Mouse (Mus musculus): ENCODE measurements around the gene Batf.

Gene Batf

GRCm38 (mm10) chr12:85714126-85714525 lies 27.7 kb downstream of the Batf start:
- H3K4me1 ChIP-seq (replicated peaks; ENCODE audit: low read depth, low read length), result no peaks in the 10 kb centered on the region
- no peak for TF ChIP-seq POU5F1 (IDR thresholded peaks at IDR 0.05; ENCODE audit: borderline replicate concordance, low read length)
- TF ChIP-seq CTCF (conservative IDR thresholded peaks at IDR 0.05; ENCODE audit: low read length), result no peak
- TF ChIP-seq NANOG (IDR thresholded peaks at IDR 0.05; ENCODE audit: borderline replicate concordance, low read length), result no peak
- H3K27me3 ChIP-seq (ENCODE audit: insufficient read depth, low read length), result peaks cover 16% of the 10 kb centered on the region; the same call in 1 of the 2 replicates
- H3K9me3 ChIP-seq (ENCODE audit: low read length), result no peaks in the 10 kb centered on the region
- no peaks in the 10 kb centered on the region for H3K36me3 ChIP-seq (ENCODE audit: insufficient read depth, low read length)
- H3K4me3 ChIP-seq (replicated peaks; ENCODE audit: low read length), result no peak overlapping the region

DNA sequence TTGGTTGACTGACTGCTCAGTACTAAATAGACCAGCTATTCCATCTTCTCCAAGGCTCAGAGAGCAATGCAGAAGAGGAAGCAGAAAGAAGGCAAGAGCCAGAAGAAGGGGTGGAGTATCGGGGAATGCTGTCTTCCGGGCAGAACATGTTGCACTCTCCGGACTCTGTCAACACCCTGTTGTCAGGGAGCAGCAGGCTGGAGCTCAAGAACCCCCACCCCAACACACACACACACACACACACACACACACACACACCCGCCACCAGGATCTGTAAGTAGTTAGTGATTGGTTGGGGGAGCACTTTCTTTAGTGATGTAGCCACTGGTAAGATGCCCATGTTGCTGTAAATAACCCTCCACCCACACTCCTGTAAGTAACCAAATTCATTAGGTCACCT lies 38.8 kb downstream of the Batf start:
- H3K4me3 ChIP-seq (replicated peaks; ENCODE audit: low read length), result no peak overlapping the region
- peaks cover 16% of the 10 kb centered on the region for H3K27me3 ChIP-seq (ENCODE audit: insufficient read depth, low read length)
- 0 out of 2 replicates have a peak, but pooled peaks cover 5% of the 10 kb centered on the region for H3K4me1 ChIP-seq (replicated peaks; ENCODE audit: low read depth, low read length)
- TF ChIP-seq CTCF (conservative IDR thresholded peaks at IDR 0.05; ENCODE audit: low read length), result no peak
- no peak for TF ChIP-seq NANOG (IDR thresholded peaks at IDR 0.05; ENCODE audit: borderline replicate concordance, low read length)
- TF ChIP-seq POU5F1 (IDR thresholded peaks at IDR 0.05; ENCODE audit: borderline replicate concordance, low read length), result no peak
- no peaks in the 10 kb centered on the region for H3K36me3 ChIP-seq (ENCODE audit: insufficient read depth, low read length)
- peaks cover 4% of the 10 kb centered on the region; the same call in 1 of the 2 replicates for H3K9me3 ChIP-seq (ENCODE audit: low read length)

- no peak for TF ChIP-seq CTCF (conservative IDR thresholded peaks at IDR 0.05; ENCODE audit: low read length)
- no peak for TF ChIP-seq POU5F1 (IDR thresholded peaks at IDR 0.05; ENCODE audit: borderline replicate concordance, low read length)
- TF ChIP-seq NANOG (IDR thresholded peaks at IDR 0.05; ENCODE audit: borderline replicate concordance, low read length), result no peak
- H3K27me3 ChIP-seq (ENCODE audit: insufficient read depth, low read length), result peaks cover 14% of the 10 kb centered on the region
Observed at GRCm38 (mm10) chr12:85726729-85727397, 40.4 kb downstream of the Batf start.

GRCm38 (mm10) chr12:85728181-85728580 lies 41.7 kb downstream of the Batf start:
- TF ChIP-seq CTCF (conservative IDR thresholded peaks at IDR 0.05; ENCODE audit: low read length) (no peak), NANOG (IDR thresholded peaks at IDR 0.05; ENCODE audit: borderline replicate concordance, low read length) (no peak), POU5F1 (IDR thresholded peaks at IDR 0.05; ENCODE audit: borderline replicate concordance, low read length) (no peak)
- Histone ChIP-seq H3K36me3 (ENCODE audit: insufficient read depth, low read length) (no peaks in the 10 kb centered on the region), H3K4me1 (replicated peaks; ENCODE audit: low read depth, low read length) (0 out of 2 replicates have a peak, but pooled peaks cover 5% of the 10 kb centered on the region), H3K9me3 (ENCODE audit: low read length) (peaks cover 4% of the 10 kb centered on the region; the same call in 1 of the 2 replicates), H3K27me3 (ENCODE audit: insufficient read depth, low read length) (peaks cover 19% of the 10 kb centered on the region), H3K4me3 (replicated peaks; ENCODE audit: low read length) (no peak overlapping the region)

More at GRCm38 (mm10) chr12:85726729-85727397, 40.4 kb downstream of the Batf start:
- Histone ChIP-seq H3K4me1 (replicated peaks; ENCODE audit: low read depth, low read length) (0 out of 2 replicates have a peak, but pooled peaks cover 5% of the 10 kb centered on the region), H3K4me3 (replicated peaks; ENCODE audit: low read length) (no peak overlapping the region), H3K9me3 (ENCODE audit: low read length) (peaks cover 4% of the 10 kb centered on the region; the same call in 1 of the 2 replicates), H3K36me3 (ENCODE audit: insufficient read depth, low read length) (no peaks in the 10 kb centered on the region)

GRCm38 (mm10) chr12:85729022-85729944 lies 42.8 kb downstream of the Batf start:
- Histone ChIP-seq H3K4me3 (replicated peaks; ENCODE audit: low read length) (no peak overlapping the region), H3K9me3 (ENCODE audit: low read length) (peaks cover 4% of the 10 kb centered on the region; the same call in 1 of the 2 replicates), H3K27me3 (ENCODE audit: insufficient read depth, low read length) (peaks cover 16% of the 10 kb centered on the region), H3K4me1 (replicated peaks; ENCODE audit: low read depth, low read length) (0 out of 2 replicates have a peak, but pooled peaks cover 5% of the 10 kb centered on the region), H3K36me3 (ENCODE audit: insufficient read depth, low read length) (no peaks in the 10 kb centered on the region)
- TF ChIP-seq CTCF (conservative IDR thresholded peaks at IDR 0.05; ENCODE audit: low read length), result peak; percentile 99
- TF ChIP-seq NANOG (IDR thresholded peaks at IDR 0.05; ENCODE audit: borderline replicate concordance, low read length), result no peak

DNA sequence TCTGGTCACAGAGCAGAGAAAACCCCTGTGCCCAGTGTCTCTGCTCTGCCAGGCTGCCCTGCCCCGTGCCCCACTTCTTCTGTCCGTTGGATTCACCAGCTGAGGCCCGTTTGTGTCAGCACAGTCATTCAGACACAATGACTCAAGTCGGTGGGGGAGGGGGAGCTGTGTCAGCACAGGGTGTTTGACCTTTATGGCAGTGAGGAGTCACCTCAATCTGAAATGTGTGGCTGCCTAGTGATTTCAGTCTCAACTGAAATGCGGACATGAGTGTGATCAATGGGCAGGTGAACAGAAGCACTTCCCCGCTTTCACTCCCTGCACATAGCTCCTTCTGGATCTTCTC lies 43.4 kb downstream of the Batf start:
- no peak overlapping the region for H3K4me3 ChIP-seq (replicated peaks; ENCODE audit: low read length)
- H3K27me3 ChIP-seq (ENCODE audit: insufficient read depth, low read length), result peaks cover 20% of the 10 kb centered on the region
- 0 out of 2 replicates have a peak, but pooled peaks cover 5% of the 10 kb centered on the region for H3K4me1 ChIP-seq (replicated peaks; ENCODE audit: low read depth, low read length)
- no peak for TF ChIP-seq POU5F1 (IDR thresholded peaks at IDR 0.05; ENCODE audit: borderline replicate concordance, low read length)
- TF ChIP-seq CTCF (conservative IDR thresholded peaks at IDR 0.05; ENCODE audit: low read length), result no peak
- no peak for TF ChIP-seq NANOG (IDR thresholded peaks at IDR 0.05; ENCODE audit: borderline replicate concordance, low read length)
- H3K9me3 ChIP-seq (ENCODE audit: low read length), result peaks cover 4% of the 10 kb centered on the region; the same call in 1 of the 2 replicates
- no peaks in the 10 kb centered on the region for H3K36me3 ChIP-seq (ENCODE audit: insufficient read depth, low read length)

DNA sequence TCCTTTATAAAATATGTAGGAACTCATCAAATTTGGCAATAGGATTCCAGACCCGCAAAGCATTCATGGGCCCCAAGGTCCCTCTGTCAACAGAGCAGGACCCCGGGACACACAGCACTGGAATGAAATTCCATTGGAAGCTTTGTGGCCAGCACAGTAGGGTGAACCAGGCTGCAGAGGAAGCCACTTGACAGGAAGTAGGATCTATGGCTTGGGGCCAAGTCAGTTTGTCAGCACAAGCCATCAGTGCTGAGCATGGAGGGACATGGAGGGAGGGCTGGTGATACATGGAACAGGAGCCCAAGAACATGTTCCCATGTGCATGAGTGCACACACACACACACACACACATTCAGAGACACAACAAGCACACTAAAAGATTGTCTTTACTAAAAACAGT lies 49.7 kb downstream of the Batf start:
- TF ChIP-seq POU5F1 (IDR thresholded peaks at IDR 0.05; ENCODE audit: borderline replicate concordance, low read length) (no peak), CTCF (conservative IDR thresholded peaks at IDR 0.05; ENCODE audit: low read length) (no peak), NANOG (IDR thresholded peaks at IDR 0.05; ENCODE audit: borderline replicate concordance, low read length) (no peak)
- Histone ChIP-seq H3K4me3 (replicated peaks; ENCODE audit: low read length) (no peak overlapping the region), H3K9me3 (ENCODE audit: low read length) (no peaks in the 10 kb centered on the region), H3K36me3 (ENCODE audit: insufficient read depth, low read length) (no peaks in the 10 kb centered on the region), H3K27me3 (ENCODE audit: insufficient read depth, low read length) (peaks cover 29% of the 10 kb centered on the region), H3K4me1 (replicated peaks; ENCODE audit: low read depth, low read length) (no peaks in the 10 kb centered on the region)

DNA sequence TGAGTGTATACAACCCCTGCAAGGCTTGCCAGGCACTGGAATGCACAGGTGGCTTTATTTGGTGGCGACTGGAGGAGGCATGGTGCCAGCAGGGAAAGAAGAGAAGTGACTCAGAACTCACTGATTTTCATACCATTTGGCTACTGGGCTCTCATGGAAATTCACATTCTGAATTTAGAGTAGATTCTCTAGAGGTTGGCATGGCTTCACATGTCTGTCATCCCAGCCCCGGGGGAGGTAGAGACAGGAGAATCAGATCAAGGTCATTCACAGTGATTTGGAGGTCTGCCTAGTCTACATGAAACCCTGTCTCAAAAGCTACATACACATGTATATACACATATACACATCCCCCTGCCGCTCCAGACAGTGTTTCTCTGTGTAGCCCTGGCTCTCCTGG lies 50.5 kb downstream of the Batf start:
- Histone ChIP-seq H3K4me1 (replicated peaks; ENCODE audit: low read depth, low read length) (no peaks in the 10 kb centered on the region), H3K36me3 (ENCODE audit: insufficient read depth, low read length) (no peaks in the 10 kb centered on the region), H3K9me3 (ENCODE audit: low read length) (no peaks in the 10 kb centered on the region), H3K27me3 (ENCODE audit: insufficient read depth, low read length) (peaks cover 25% of the 10 kb centered on the region), H3K4me3 (replicated peaks; ENCODE audit: low read length) (no peak overlapping the region)
- no peak for TF ChIP-seq CTCF (conservative IDR thresholded peaks at IDR 0.05; ENCODE audit: low read length)
- TF ChIP-seq NANOG (IDR thresholded peaks at IDR 0.05; ENCODE audit: borderline replicate concordance, low read length), result no peak
- TF ChIP-seq POU5F1 (IDR thresholded peaks at IDR 0.05; ENCODE audit: borderline replicate concordance, low read length), result no peak

Data from E14TG2a.4 (cell line).